Mouse (Mus musculus) CH12.LX (cell line): ENCODE measurements around the gene Pagr1a. TPM values are rescaled to one million over a fixed set of nuclear protein-coding genes. Genes with fewer than 3 reads are reported as not detected.

Source experiments
- DNase-seq: peaks from one replicate; pipeline ENCODE4 v3.0.0-alpha.2; 2013; ENCODE audit errors: extremely low read depth
- H3K27ac ChIP-seq: 2 replicates; pipeline ENCODE4 v1.5.1; 2012; ENCODE audit warnings: low read depth, mild to moderate bottlenecking, control low read depth, moderate library complexity; ENCODE audit not compliant: insufficient read depth
- H3K27me3 ChIP-seq: replicated peaks from 2 replicates; pipeline ENCODE3; 2012; ENCODE audit warnings: inconsistent platforms
- H3K36me3 ChIP-seq, 2 experiments: replicated peaks in 1 of 2; 2 replicates each; pipeline versions ENCODE3 to v1.6.1; 2012; ENCODE audit warnings: inconsistent platforms in 1 of 2, low read length in 1 of 2, mild to moderate bottlenecking in 1 of 2, mixed read lengths in 1 of 2, moderate library complexity in 1 of 2; ENCODE audit not compliant: control insufficient read depth in 1 of 2, insufficient read depth in 1 of 2
- H3K4me1 ChIP-seq, 2 experiments: 2 replicates each; pipeline ENCODE4 v1.6.1; 2012; ENCODE audit warnings: inconsistent platforms in 1 of 2, moderate library complexity in 1 of 2; ENCODE audit not compliant: insufficient read depth in 2 of 2, control insufficient read depth in 1 of 2
- H3K4me2 ChIP-seq: 2 replicates; pipeline ENCODE4 v1.6.1; 2012; ENCODE audit warnings: low read depth, mild to moderate bottlenecking, control low read depth; ENCODE audit not compliant: poor library complexity, insufficient read depth, severe bottlenecking
- H3K4me3 ChIP-seq, 3 experiments: fragments of 150-350 bp in 1 of 3; sonication (generic) in 1 of 3; replicated peaks in 1 of 3; 2 replicates each; pipeline versions ENCODE3 to v1.5.1; 2011 to 2012; ENCODE audit warnings: low read depth in 2 of 3, low read length in 2 of 3, mild to moderate bottlenecking in 2 of 3, moderate library complexity in 2 of 3, control low read depth in 1 of 3, improper control_type of control experiment in 1 of 3, inconsistent platforms in 1 of 3, mixed read lengths in 1 of 3; ENCODE audit not compliant: poor library complexity in 1 of 3
- H3K79me2 ChIP-seq: replicated peaks from 2 replicates; pipeline ENCODE4 v1.6.1; 2012; ENCODE audit warnings: mild to moderate bottlenecking, moderate library complexity; ENCODE audit not compliant: control insufficient read depth, poor library complexity, insufficient read depth, severe bottlenecking; ENCODE audit errors: extremely low read depth
- H3K9ac ChIP-seq: 2 replicates; pipeline ENCODE4 v1.6.1; 2012; ENCODE audit warnings: low read depth, mild to moderate bottlenecking, control low read depth, moderate library complexity; ENCODE audit not compliant: insufficient read depth
- H3K9me3 ChIP-seq: replicated peaks from 2 replicates; pipeline ENCODE3; 2012; ENCODE audit warnings: low read length, inconsistent platforms, mixed read lengths
- BHLHE40 ChIP-seq: IDR thresholded peaks from 2 replicates; pipeline ENCODE4 v1.6.1; 2011; ENCODE audit warnings: mild to moderate bottlenecking, low read depth, low read length, improper control_type of control experiment
- CHD1 ChIP-seq: IDR thresholded peaks from 2 replicates; pipeline ENCODE4 v1.6.1; 2012; ENCODE audit warnings: low read depth, low read length, improper control_type of control experiment, inconsistent platforms
- E2F4 ChIP-seq: IDR thresholded peaks from 2 replicates; pipeline ENCODE4 v1.6.1; 2011; ENCODE audit warnings: low read depth, low read length, improper control_type of control experiment; ENCODE audit not compliant: insufficient replicate concordance
- ELF1 ChIP-seq: IDR thresholded peaks from 2 replicates; pipeline ENCODE4 v1.6.1; 2014; ENCODE audit warnings: low read depth, mild to moderate bottlenecking, inconsistent platforms, low read length, improper control_type of control experiment
- ETS1 ChIP-seq: conservative IDR thresholded peaks from 2 replicates; pipeline ENCODE4 v1.6.1; 2012; ENCODE audit warnings: low read depth, mild to moderate bottlenecking, inconsistent platforms, low read length, improper control_type of control experiment, moderate library complexity
- GABPA ChIP-seq: IDR thresholded peaks from 2 replicates; pipeline ENCODE4 v1.6.1; 2012; ENCODE audit warnings: low read depth, low read length, improper control_type of control experiment, inconsistent platforms; ENCODE audit not compliant: insufficient replicate concordance
- HCFC1 ChIP-seq: IDR thresholded peaks from 2 replicates; pipeline ENCODE4 v1.6.1; 2012; ENCODE audit warnings: low read depth, mild to moderate bottlenecking, inconsistent platforms, low read length, improper control_type of control experiment
- IRF4 ChIP-seq: IDR thresholded peaks from 2 replicates; pipeline ENCODE4 v1.6.1; 2014; ENCODE audit warnings: low read depth, mild to moderate bottlenecking, inconsistent platforms, low read length, improper control_type of control experiment
- MAFK ChIP-seq: IDR thresholded peaks from 2 replicates; pipeline ENCODE4 v1.6.1; 2011; ENCODE audit warnings: low read length, improper control_type of control experiment; ENCODE audit not compliant: insufficient replicate concordance
- MAZ ChIP-seq: IDR thresholded peaks from 2 replicates; pipeline ENCODE4 v1.6.1; 2012; ENCODE audit warnings: low read depth, mild to moderate bottlenecking, inconsistent platforms, low read length, improper control_type of control experiment, moderate library complexity
- MEF2A ChIP-seq: IDR thresholded peaks from 2 replicates; pipeline ENCODE4 v1.6.1; 2014; ENCODE audit warnings: low read depth, mild to moderate bottlenecking, inconsistent platforms, low read length, improper control_type of control experiment, borderline replicate concordance
- MXI1 ChIP-seq: IDR thresholded peaks from 2 replicates; pipeline ENCODE4 v1.6.1; 2011; ENCODE audit warnings: mild to moderate bottlenecking, low read depth, low read length, improper control_type of control experiment
- MYC ChIP-seq: IDR thresholded peaks from 2 replicates; pipeline ENCODE4 v1.6.1; 2011; ENCODE audit warnings: low read depth, mild to moderate bottlenecking, improper control_type of control experiment, low read length
- NELFE ChIP-seq: IDR thresholded peaks from 2 replicates; pipeline ENCODE4 v1.6.1; 2011; ENCODE audit warnings: low read depth, low read length, improper control_type of control experiment
- NRF1 ChIP-seq: IDR thresholded peaks from 2 replicates; pipeline ENCODE4 v1.6.1; 2014; ENCODE audit warnings: low read depth, mild to moderate bottlenecking, inconsistent platforms, low read length, improper control_type of control experiment, moderate library complexity
- PAX5 ChIP-seq: IDR thresholded peaks from 2 replicates; pipeline ENCODE4 v1.6.1; 2012; ENCODE audit warnings: low read length, inconsistent platforms, mixed read lengths
- POLR2A ChIP-seq: IDR thresholded peaks from 2 replicates; pipeline ENCODE4 v1.6.1; 2011; ENCODE audit warnings: low read depth, mild to moderate bottlenecking, improper control_type of control experiment, low read length
- RAD21 ChIP-seq: IDR thresholded peaks from 2 replicates; pipeline ENCODE4 v1.6.1; 2011; ENCODE audit warnings: low read depth, mild to moderate bottlenecking, low read length, improper control_type of control experiment, moderate library complexity
- RCOR1 ChIP-seq: conservative IDR thresholded peaks from 2 replicates; pipeline ENCODE4 v1.6.1; 2012; ENCODE audit warnings: low read depth, mild to moderate bottlenecking, inconsistent platforms, low read length, improper control_type of control experiment
- SIN3A ChIP-seq: IDR thresholded peaks from 2 replicates; pipeline ENCODE4 v1.6.1; 2012; ENCODE audit warnings: low read length, improper control_type of control experiment, inconsistent platforms
- TBP ChIP-seq: conservative IDR thresholded peaks from 2 replicates; pipeline ENCODE4 v1.6.1; 2011; ENCODE audit warnings: low read depth, low read length, improper control_type of control experiment
- TCF12 ChIP-seq: IDR thresholded peaks from 2 replicates; pipeline ENCODE4 v1.6.1; 2014; ENCODE audit warnings: low read depth, mild to moderate bottlenecking, inconsistent platforms, low read length, improper control_type of control experiment
- UBTF ChIP-seq: IDR thresholded peaks from 2 replicates; pipeline ENCODE4 v1.6.1; 2012; ENCODE audit warnings: low read depth, mild to moderate bottlenecking, inconsistent platforms, low read length, improper control_type of control experiment, moderate library complexity
- USF1 ChIP-seq: IDR thresholded peaks from 2 replicates; pipeline ENCODE4 v1.6.1; 2014; ENCODE audit warnings: low read depth, mild to moderate bottlenecking, inconsistent platforms, low read length, improper control_type of control experiment
- ZC3H11A ChIP-seq: IDR thresholded peaks from 2 replicates; pipeline ENCODE4 v1.6.1; 2012; ENCODE audit warnings: low read depth, mild to moderate bottlenecking, inconsistent platforms, low read length, improper control_type of control experiment
- ZNF384 ChIP-seq: IDR thresholded peaks from 2 replicates; pipeline ENCODE4 v1.6.1; 2012; ENCODE audit warnings: low read depth, low read length, improper control_type of control experiment, inconsistent platforms
- dilution Hi-C: fragments of 300-500 bp; cut with MboI; formaldehyde crosslinking; loops from 2 replicates; pipeline ENCODE4 v1.14.3; 2020; ENCODE audit warnings: low sequenced_read_pairs; ENCODE audit not compliant: extremely low pct_unique_long_range_greater_than_20kb, extremely low pct_ligation_motif_present
- in situ Hi-C: fragments of 300-500 bp; cut with MboI; formaldehyde crosslinking; loops from 3 replicates; pipeline ENCODE4 v1.14.3; 2019; ENCODE audit warnings: low sequenced_read_pairs, low pct_ligation_motif_present, low pct_unique_long_range_greater_than_20kb, mixed read lengths
- polyA plus RNA-seq: library from polyadenylated mRNA; unstranded; fragments of >175 nt; gene quantifications from 2 replicates; pipeline ENCODE4 v1.2.1, GENCODE M21; 2012; ENCODE audit warnings: low read depth; ENCODE audit not compliant: insufficient read length
- total RNA-seq, 2 experiments: library from RNA; depleted of rRNA; stranded (reverse); fragments of 300-350 nt in 1 of 2; fragments of >200 nt in 1 of 2; gene quantifications; 2 replicates each; pipeline ENCODE4 v1.2.3; 2012 to 2014

The Pagr1a gene
- total and polyA plus RNA-seq, 3 experiments, result 12.0 to 69.4 (median 60.0) TPM

- Histone ChIP-seq H3K36me3 (peaks cover 6 to 50% of the 10 kb centered on the region in 2 experiments), H3K79me2 (peaks cover 14% of the 10 kb centered on the region), H3K27me3 (no peaks in the 10 kb centered on the region), H3K4me3 (peak overlapping the region in 1 of 3 experiments; percentile 25), H3K27ac (peak overlapping the region; percentile 2; the same call in 1 of the 2 replicates), H3K9me3 (no peaks in the 10 kb centered on the region), H3K4me2 (peak overlapping the region; percentile 77), H3K4me1 (peaks cover 22 to 72% of the 10 kb centered on the region in 2 experiments; a peak in 3 of 4 replicates), H3K9ac (peak overlapping the region; percentile 52; the same call in 1 of the 2 replicates)
- DNase-seq, result no peak
- TF ChIP-seq TBP, result no peak
- TF ChIP-seq MXI1, result no peak
- TF ChIP-seq ZC3H11A, result no peak
- TF ChIP-seq PAX5, result no peak
- TF ChIP-seq MYC, result no peak
- TF ChIP-seq CHD1, result no peak
- no peak for TF ChIP-seq MEF2A
- no peak for TF ChIP-seq HCFC1
- TF ChIP-seq ELF1, result no peak
- TF ChIP-seq RCOR1, result no peak
- TF ChIP-seq GABPA, result no peak
- TF ChIP-seq E2F4, result no peak
- no peak for TF ChIP-seq MAFK
- TF ChIP-seq NELFE, result no peak
- no peak for TF ChIP-seq TCF12
- no peak for TF ChIP-seq NRF1
- no peak for TF ChIP-seq USF1
- TF ChIP-seq ZNF384, result no peak
- TF ChIP-seq SIN3A, result no peak
- in situ Hi-C loops, result loop anchor here (5.0 to 10.0 kb wide), 2 partner anchors 53 to 310 kb away; partner anchors contain the start of gene Coro1a
- dilution Hi-C loops, result no loop called here
These were observed 2.2 kb downstream of the Pagr1a start for GRCm38 (mm10) chr7:127014993-127015392.

- DNase-seq, result peak; percentile 75
- H3K4me2 ChIP-seq, result peak within 1 kb of the TSS; percentile 77
- peaks cover 6 to 47% of the 10 kb centered on the region in 2 experiments for H3K36me3 ChIP-seq
- H3K4me1 ChIP-seq, result peaks cover 22 to 72% of the 10 kb centered on the region in 2 experiments
- H3K79me2 ChIP-seq, result peaks cover 14% of the 10 kb centered on the region
- TF ChIP-seq BHLHE40 (no peak), IRF4 (peak; percentile 23; the same call in 1 of the 2 replicates), SIN3A (peak; percentile 94), UBTF (no peak), MXI1 (0 out of 2 replicates have a peak, but pooled peaks have one; percentile 33), ELF1 (peak; percentile 74), TCF12 (0 out of 2 replicates have a peak, but pooled peaks have one; percentile 35), POLR2A (peak; percentile 61), ETS1 (peak; percentile 40; the same call in 1 of the 2 replicates), HCFC1 (peak; percentile 63), ZC3H11A (no peak), RAD21 (no peak), MAZ (0 out of 2 replicates have a peak, but pooled peaks have one; percentile 22)
- H3K4me3 ChIP-seq, result peak within 1 kb of the TSS; percentile 73 to 87 (median 75)
- no peaks in the 10 kb centered on the region for H3K27me3 ChIP-seq
- no peaks in the 10 kb centered on the region for H3K9me3 ChIP-seq
- H3K27ac ChIP-seq, result peak within 1 kb of the TSS; percentile 67
- peak within 1 kb of the TSS; percentile 87 for H3K9ac ChIP-seq
- dilution Hi-C loops (no loop called here), in situ Hi-C loops (loop anchor here (10.0 kb wide), 1 partner anchor 310 kb away; the partner anchor contains the start of gene Coro1a)
These were observed 2.8 kb downstream of the Pagr1a start, which contains the start of gene Mvp for GRCm38 (mm10) chr7:127014320-127014719. TSS of gene Mvp (minus strand) at chr7:127014621.
